Mouse (Mus musculus) heart, embryonic 12.5 days (tissue): ENCODE data around the gene Dnah10. TPM values are rescaled to one million over a fixed set of nuclear protein-coding genes. Genes with fewer than 3 reads are reported as not detected.

Source experiments
- ATAC-seq: fragments of 200-750 bp; cut with Nextera tagmentation; 2 replicates; pipeline ENCODE4 v1.8.0; 2017; ENCODE audit warnings: moderate TSS enrichment, moderate library complexity; ENCODE audit not compliant: insufficient number of reproducible peaks, low FRiP score
- H3K27ac ChIP-seq: fragments of 300-500 bp; sonication (generic); 2 replicates; pipeline ENCODE4 v1.5.1; 2016; ENCODE audit warnings: mild to moderate bottlenecking, moderate library complexity; ENCODE audit not compliant: poor library complexity, severe bottlenecking
- H3K27me3 ChIP-seq: fragments of 300-500 bp; sonication (generic); replicated peaks from 2 replicates; pipeline ENCODE4 v1.6.1; 2016; ENCODE audit warnings: mild to moderate bottlenecking, moderate library complexity
- H3K36me3 ChIP-seq: fragments of 300-500 bp; sonication (generic); 2 replicates; pipeline ENCODE4 v1.6.1; 2016; ENCODE audit warnings: mild to moderate bottlenecking, moderate library complexity
- H3K4me1 ChIP-seq: fragments of 300-500 bp; sonication (generic); replicated peaks from 2 replicates; pipeline ENCODE4 v1.6.1; 2016; ENCODE audit warnings: mild to moderate bottlenecking
- H3K4me2 ChIP-seq: fragments of 300-500 bp; sonication (generic); 2 replicates; pipeline ENCODE4 v1.6.1; 2016; ENCODE audit warnings: mild to moderate bottlenecking, moderate library complexity
- H3K4me3 ChIP-seq: fragments of 300-500 bp; sonication (generic); 2 replicates; pipeline ENCODE4 v1.5.1; 2016; ENCODE audit warnings: mild to moderate bottlenecking
- H3K9ac ChIP-seq: fragments of 300-500 bp; sonication (generic); 2 replicates; pipeline ENCODE4 v1.6.1; 2016; ENCODE audit warnings: mild to moderate bottlenecking, moderate library complexity
- H3K9me3 ChIP-seq: fragments of 300-500 bp; sonication (generic); replicated peaks from 2 replicates; pipeline ENCODE4 v1.6.1; 2016; ENCODE audit warnings: mild to moderate bottlenecking, moderate library complexity
- WGBS: fragments of 180-500 bp; shearing (Covaris S2); methylation state at CpG from one replicate; pipeline ENCODE4 v1.1.7; 2016; 5-methylcytosine and 5-hydroxymethylcytosine counted together
- polyA plus RNA-seq: library from polyadenylated mRNA; unstranded; fragments of >200 nt; fragmentation: Nextera tagmentation; extraction: Ambion mirVana; gene quantifications from 2 replicates; pipeline ENCODE4 v1.2.1, GENCODE M21; 2016

Dnah10 gene
- polyA plus RNA-seq: 0.04 TPM in 2 replicates

DNA sequence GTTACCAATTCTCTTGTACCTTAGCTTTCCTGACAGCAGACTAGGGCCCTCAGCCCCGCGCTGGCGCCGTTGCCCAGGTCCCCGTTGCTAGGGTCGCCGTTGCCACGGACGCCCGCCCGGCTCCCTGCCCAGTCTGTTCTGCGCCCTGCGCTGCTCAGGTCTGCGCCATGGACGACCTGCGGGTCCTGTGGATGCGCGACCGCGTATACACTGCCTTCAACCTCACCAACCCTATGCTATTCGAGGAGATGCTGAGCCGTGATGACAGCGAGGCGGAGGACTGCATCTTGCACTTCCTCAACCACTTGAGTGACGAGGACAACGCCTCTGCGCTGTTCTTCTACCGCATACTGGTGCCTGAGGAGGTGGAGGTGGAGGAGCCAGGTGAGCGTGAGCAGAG, at the start of gene Dnah10:
Gene Dnah10, plus strand, starts transcription at position 89 of the 400 bp plus-strand sequence.
- Histone ChIP-seq H3K27me3 (peaks cover 20% of the 10 kb centered on the region), H3K4me2 (peak within 1 kb of the TSS; percentile 11; the same call in 1 of the 2 replicates), H3K4me1 (peaks cover 8% of the 10 kb centered on the region), H3K36me3 (peaks cover 38% of the 10 kb centered on the region), H3K4me3 (no peak within 1 kb of the TSS), H3K9ac (no peak within 1 kb of the TSS), H3K9me3 (no peaks in the 10 kb centered on the region), H3K27ac (no peak within 1 kb of the TSS)
- ATAC-seq: 0 out of 2 replicates have a peak, but pooled peaks have one; percentile 11
- 10% methylated on average over 29 of the region's 29 CpGs for WGBS

DNA sequence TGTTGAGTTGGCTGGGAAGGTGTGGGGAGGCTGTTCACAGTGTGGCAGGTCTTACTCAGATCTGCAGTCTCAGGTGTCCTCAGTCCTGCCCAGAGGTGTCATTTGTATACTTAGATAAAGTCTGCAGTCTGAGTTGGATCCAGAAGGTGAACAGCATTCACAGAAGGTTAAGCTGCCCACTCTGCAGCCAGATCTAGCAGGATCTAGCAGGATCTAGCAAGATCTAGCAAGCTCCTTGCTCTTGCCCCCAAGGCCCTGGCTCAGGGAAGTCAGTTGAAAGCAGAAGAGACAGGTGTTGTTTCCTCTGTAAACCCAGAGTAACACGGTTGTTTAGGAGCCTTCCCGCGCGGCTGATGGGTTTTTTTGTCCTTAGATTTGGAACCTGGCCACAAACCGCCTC, 11.1 kb upstream of the Dnah10 start:
- no peak overlapping the region for H3K4me2 ChIP-seq
- no peak overlapping the region for H3K4me3 ChIP-seq
- H3K9me3 ChIP-seq: no peaks in the 10 kb centered on the region
- peaks cover 81% of the 10 kb centered on the region for H3K36me3 ChIP-seq
- H3K27me3 ChIP-seq: no peaks in the 10 kb centered on the region
- 91% methylated on average over 5 of the region's 5 CpGs for WGBS
- H3K9ac ChIP-seq: no peak overlapping the region
- no peak overlapping the region for H3K27ac ChIP-seq
- no peak for ATAC-seq
- H3K4me1 ChIP-seq: no peaks in the 10 kb centered on the region

DNA sequence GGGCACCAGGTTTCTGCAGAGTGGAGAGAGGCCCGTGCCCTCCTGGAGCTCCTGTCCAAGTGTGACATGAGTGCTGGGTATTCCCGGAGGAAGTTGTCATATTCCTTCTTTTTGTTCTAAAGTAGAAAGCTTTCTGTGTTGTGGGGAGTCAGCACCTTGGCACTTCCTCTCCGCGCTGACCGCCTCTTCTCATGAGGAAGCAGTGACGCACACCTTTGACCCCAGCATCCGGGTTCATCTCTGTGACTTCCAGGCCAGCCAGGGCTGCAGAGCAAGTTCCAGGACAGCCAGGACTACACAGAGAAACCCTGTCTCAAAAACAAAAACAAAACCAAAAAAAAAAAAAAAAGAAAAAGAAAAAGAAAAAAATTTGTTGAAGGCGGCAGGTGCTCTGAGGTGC, 9.8 kb upstream of the Dnah10 start:
- Histone ChIP-seq H3K36me3 (peaks cover 95% of the 10 kb centered on the region), H3K4me2 (no peak overlapping the region), H3K4me1 (no peaks in the 10 kb centered on the region), H3K4me3 (no peak overlapping the region), H3K27ac (no peak overlapping the region), H3K27me3 (no peaks in the 10 kb centered on the region), H3K9ac (no peak overlapping the region), H3K9me3 (no peaks in the 10 kb centered on the region)
- 81% methylated on average over 8 of the region's 8 CpGs for WGBS
- ATAC-seq: no peak

DNA sequence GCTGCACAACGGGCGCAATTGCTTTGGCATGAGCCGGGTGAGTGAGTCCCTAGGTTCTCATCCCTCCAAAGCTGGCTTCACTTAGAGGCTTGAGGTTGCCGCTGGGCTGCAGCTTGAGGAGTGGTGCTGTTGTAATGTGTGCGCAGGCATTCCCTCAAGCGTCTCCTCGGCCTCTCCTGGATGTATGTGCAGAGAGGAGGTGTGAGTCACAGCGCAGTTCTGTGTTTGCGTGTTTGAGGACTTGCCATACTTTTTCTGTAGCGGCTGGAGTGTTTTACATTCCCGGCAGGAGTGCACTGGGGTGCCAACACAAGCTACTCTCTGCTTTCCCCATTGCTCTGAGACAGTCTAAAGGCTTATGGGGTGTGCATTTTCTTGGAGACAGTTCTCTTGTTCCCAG, 6.9 kb upstream of the Dnah10 start:
- Histone ChIP-seq H3K4me1 (no peaks in the 10 kb centered on the region), H3K9me3 (no peaks in the 10 kb centered on the region), H3K27me3 (no peaks in the 10 kb centered on the region), H3K36me3 (peaks cover 93% of the 10 kb centered on the region), H3K4me3 (no peak overlapping the region), H3K4me2 (no peak overlapping the region), H3K27ac (no peak overlapping the region), H3K9ac (no peak overlapping the region)
- ATAC-seq: no peak
- WGBS: 94% methylated on average over 11 of the region's 11 CpGs

DNA sequence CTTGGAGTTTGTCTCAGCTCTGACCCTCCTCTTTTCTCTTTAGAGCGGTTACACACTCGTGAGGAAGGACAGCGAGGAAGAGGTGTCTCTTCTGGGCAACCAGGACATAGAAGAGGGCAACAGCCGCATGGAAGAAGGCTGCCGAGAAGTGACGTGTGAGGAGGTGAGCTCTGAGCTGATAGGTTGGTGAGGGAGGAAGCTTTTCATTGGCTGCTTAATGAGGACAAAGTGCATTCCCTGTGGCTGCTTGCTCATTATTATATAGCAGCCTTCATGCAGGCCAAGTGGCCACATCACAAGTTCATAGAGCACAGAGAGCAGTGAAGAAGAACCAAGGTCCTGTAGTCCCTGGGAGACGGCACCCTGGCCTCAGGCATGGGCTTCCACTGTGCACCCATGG, 6.5 kb upstream of the Dnah10 start:
- Histone ChIP-seq H3K36me3 (peaks cover 93% of the 10 kb centered on the region), H3K27me3 (no peaks in the 10 kb centered on the region), H3K4me2 (no peak overlapping the region), H3K4me3 (no peak overlapping the region), H3K9ac (no peak overlapping the region), H3K27ac (no peak overlapping the region), H3K9me3 (no peaks in the 10 kb centered on the region), H3K4me1 (no peaks in the 10 kb centered on the region)
- WGBS: 93% methylated on average over 7 of the region's 7 CpGs
- peak; percentile 15; the same call in 1 of the 2 replicates for ATAC-seq

DNA sequence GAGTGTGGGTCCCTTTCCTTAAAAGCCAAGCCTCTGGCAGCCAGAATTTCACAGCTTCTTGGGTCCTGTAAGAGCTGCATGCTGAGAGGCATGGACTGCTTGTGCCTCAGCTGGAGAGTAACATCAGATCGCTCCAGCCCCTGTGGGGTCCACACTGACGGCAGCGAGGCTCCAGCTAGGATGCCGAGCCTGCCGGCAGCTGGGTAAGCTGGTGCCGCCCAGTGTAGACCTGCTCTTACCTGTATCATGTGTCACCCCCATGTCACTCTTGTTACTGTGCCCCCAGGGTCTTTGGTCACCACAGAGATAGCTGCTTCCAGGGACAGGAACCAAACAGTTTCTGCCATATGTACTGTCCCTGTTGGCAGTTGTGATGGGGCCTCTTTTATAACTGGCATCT, 1.8 kb upstream of the Dnah10 start:
- 92% methylated on average over 6 of the region's 6 CpGs for WGBS
- no peaks in the 10 kb centered on the region for H3K9me3 ChIP-seq
- H3K27ac ChIP-seq: no peak overlapping the region
- peaks cover 16% of the 10 kb centered on the region for H3K27me3 ChIP-seq
- H3K4me3 ChIP-seq: no peak overlapping the region
- H3K4me1 ChIP-seq: peaks cover 4% of the 10 kb centered on the region
- no peak overlapping the region for H3K9ac ChIP-seq
- no peak for ATAC-seq
- no peak overlapping the region for H3K4me2 ChIP-seq
- peaks cover 57% of the 10 kb centered on the region for H3K36me3 ChIP-seq

DNA sequence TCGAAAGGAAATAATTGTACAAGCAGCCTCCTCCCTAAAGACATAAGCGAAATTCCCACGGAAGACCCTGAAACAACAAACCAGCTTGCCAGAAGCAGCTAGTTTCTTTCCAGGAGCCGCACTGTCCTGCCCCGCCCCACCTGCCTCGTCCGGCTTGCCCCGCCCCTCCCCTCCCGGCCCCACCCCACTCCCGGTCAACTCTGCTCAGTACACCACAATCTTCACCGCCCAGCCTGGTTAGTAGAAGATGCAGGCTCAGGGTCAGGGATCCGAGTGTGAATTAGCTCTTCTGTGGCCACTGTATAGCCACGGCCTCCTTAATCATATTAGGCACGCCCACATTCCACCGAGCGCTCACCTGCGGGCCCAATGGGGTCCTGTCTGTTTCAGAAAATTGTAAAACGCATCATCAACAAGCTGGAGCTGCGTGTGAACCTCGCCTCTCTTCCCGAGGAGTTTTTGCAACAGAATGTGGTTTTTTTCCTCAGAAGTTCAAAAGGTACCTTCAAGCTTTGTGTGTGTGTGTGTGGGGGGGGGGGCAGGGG, 4.8 kb downstream of the Dnah10 start:
- Histone ChIP-seq H3K27ac (no peak overlapping the region), H3K36me3 (no peaks in the 10 kb centered on the region), H3K4me2 (peak overlapping the region; percentile 72), H3K9ac (0 out of 2 replicates have a peak overlapping the region, but pooled peaks have one; percentile 25), H3K4me3 (peak overlapping the region; percentile 38), H3K27me3 (peaks cover 23% of the 10 kb centered on the region), H3K9me3 (no peaks in the 10 kb centered on the region), H3K4me1 (peaks cover 6% of the 10 kb centered on the region)
- ATAC-seq: no peak
- 19% methylated on average over 21 of the region's 21 CpGs for WGBS

DNA sequence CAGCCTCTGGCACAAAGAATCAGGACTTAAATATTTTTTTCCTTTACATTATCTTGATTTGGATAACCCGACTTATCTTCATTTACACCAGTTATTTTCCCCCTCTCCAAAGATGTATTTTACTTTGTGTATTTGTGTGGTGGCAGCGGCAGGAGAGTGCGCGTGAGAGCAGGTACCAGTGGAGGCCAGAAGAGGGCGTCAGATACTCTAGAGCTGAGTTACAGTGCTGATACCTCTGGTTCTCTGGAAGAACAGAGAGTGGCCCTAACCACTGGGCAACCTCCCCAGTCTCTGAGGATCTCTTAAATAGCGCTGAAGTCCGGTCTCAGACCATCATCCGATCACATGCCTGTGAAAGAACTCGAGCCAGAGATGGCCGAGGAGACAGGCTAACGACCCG, 9.1 kb downstream of the Dnah10 start:
- Histone ChIP-seq H3K4me2 (no peak overlapping the region), H3K9ac (no peak overlapping the region), H3K27ac (no peak overlapping the region), H3K9me3 (no peaks in the 10 kb centered on the region), H3K27me3 (peaks cover 7% of the 10 kb centered on the region; the same call in 1 of the 2 replicates), H3K4me1 (peaks cover 3% of the 10 kb centered on the region), H3K4me3 (no peak overlapping the region), H3K36me3 (no peaks in the 10 kb centered on the region)
- no peak for ATAC-seq
- WGBS: 82% methylated on average over 12 of the region's 12 CpGs

DNA sequence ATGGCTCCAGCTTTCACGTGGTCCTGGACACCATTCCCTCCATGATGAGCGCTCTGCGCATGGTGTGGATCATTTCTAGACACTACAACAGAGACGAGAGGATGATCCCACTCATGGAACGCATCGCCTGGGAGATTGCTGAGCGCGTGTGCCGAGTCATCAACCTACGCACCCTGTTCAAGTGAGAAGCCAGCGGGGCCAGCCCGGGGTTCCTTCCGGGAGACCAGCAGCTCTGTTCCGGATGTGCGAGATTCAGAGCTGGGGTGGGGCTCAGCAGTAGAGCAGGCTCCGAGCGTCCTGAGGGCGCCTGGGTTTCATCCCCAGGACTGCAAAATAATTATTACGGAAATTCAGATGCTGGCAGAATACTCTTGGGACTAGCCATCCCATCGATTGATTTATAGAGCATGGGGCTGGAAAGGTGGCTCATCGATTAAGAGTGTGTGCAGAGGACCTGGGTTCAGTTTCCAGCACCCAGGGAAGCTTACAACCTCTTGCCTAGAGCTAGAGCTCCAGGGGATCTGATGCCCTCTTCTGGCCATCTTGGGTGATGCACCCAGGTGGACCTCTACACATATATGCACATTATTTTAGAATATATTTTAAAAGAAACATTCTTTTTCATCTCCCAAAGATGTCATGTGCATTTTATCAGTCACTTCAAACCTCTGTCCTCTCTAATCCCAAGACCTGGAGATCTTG, 17.2 kb downstream of the Dnah10 start:
- Histone ChIP-seq H3K4me2 (no peak overlapping the region), H3K9me3 (peaks cover 11% of the 10 kb centered on the region), H3K27me3 (no peaks in the 10 kb centered on the region), H3K36me3 (no peaks in the 10 kb centered on the region), H3K4me1 (no peaks in the 10 kb centered on the region), H3K9ac (no peak overlapping the region), H3K4me3 (no peak overlapping the region), H3K27ac (no peak overlapping the region)
- WGBS: 93% methylated on average over 21 of the region's 21 CpGs
- ATAC-seq: no peak

DNA sequence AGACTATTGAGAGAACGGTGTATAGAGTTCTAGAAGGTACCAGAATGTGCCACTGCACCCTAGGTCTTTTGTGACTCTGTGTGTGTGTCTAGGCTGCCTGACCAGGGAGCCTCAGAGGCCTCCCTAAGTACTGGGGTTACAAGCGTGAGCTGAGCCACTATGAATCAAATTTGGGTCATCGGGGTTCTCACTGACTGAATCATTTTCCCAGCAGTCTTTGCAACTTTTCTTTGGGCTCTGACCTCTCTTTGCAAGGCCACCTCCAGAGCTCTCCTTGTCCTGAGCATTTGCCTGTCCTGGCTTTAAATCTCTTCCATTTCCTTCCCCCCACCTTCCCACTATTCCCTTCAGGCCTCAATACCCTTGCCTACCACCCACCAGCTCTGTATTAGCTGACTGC, 19.0 kb downstream of the Dnah10 start:
- WGBS: 87% methylated on average over 3 of the region's 3 CpGs
- H3K27me3 ChIP-seq: no peaks in the 10 kb centered on the region
- no peaks in the 10 kb centered on the region for H3K36me3 ChIP-seq
- no peak overlapping the region for H3K27ac ChIP-seq
- no peak overlapping the region for H3K4me3 ChIP-seq
- no peaks in the 10 kb centered on the region for H3K4me1 ChIP-seq
- no peak overlapping the region for H3K4me2 ChIP-seq
- H3K9me3 ChIP-seq: peaks cover 11% of the 10 kb centered on the region
- no peak overlapping the region for H3K9ac ChIP-seq
- no peak for ATAC-seq

DNA sequence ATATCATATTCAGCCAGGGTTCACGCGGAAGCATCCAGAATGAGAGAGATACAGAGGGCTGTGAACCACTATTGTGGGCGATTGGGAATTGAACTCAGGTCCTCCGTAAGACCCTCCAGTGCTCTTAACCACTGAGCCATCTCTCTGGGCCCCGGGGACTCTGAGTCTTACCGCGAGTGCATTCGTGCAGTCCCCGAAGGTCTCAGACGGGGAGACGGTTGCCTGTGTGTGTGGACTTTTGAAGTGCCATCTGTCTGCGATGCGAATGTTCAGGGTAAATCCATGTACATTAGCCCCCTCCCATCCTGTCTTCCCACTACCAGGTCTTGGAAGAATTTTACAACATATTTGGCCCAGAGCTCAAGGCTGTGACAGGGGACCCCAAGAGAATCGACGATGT, 21.3 kb downstream of the Dnah10 start:
- WGBS: 85% methylated on average over 15 of the region's 15 CpGs

More for the DNA sequence above, 21.3 kb downstream of the Dnah10 start:
- Histone ChIP-seq H3K9me3 (peaks cover 6% of the 10 kb centered on the region), H3K4me3 (no peak overlapping the region), H3K27me3 (no peaks in the 10 kb centered on the region), H3K9ac (no peak overlapping the region), H3K4me1 (no peaks in the 10 kb centered on the region), H3K27ac (no peak overlapping the region), H3K36me3 (no peaks in the 10 kb centered on the region), H3K4me2 (no peak overlapping the region)
- no peak for ATAC-seq
